Mouse (Mus musculus): Measurements from ENCODE around the gene Setdb1.
"Not testable (repeated sequence)": the region's sequence is repeated elsewhere in the genome, so short reads cannot be mapped to it uniquely, and the experiment has no call there.

The Setdb1 gene

DNA sequence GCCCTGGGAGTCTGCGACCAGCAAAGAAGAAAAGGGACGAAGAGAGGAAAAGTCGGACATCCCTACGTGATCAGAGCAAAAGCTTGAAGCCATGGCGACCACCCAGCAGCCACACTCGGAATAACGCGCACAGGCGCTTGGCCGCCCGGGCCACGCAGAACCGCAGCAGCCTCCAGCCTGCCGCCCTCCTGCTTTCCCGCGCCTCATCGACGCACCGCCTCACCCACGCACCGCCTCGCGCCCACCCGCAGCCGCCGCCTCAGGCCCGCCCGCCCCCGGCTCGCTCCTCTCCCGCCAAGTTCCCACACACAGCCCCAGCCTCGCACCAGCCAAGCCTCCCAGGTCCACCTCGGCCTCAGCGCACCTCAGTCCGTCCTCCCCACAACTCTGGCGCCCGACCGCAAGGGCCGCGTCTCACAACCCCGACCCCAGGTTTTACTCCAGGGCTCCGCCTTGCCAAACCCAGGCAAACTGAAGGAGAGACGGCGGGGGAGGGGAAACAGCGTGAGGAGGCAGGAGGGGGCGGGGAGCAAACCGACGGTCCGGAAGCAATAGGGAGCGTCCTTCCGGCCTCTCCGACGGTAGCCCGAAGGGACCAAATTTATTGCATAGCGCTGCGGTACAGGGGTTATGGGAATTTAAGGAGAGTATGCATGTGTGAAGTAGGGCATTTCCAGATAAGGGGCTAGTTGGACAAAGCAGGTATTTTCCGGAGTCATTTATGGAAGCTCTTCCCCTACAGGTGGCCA lies at the start of gene Setdb1:
Setdb1 (minus strand) TSS at position 502 of the 749 bp plus-strand sequence.
- peak; percentile 98 for DNase-seq (ENCODE audit: low read depth, low spot score)

DNA sequence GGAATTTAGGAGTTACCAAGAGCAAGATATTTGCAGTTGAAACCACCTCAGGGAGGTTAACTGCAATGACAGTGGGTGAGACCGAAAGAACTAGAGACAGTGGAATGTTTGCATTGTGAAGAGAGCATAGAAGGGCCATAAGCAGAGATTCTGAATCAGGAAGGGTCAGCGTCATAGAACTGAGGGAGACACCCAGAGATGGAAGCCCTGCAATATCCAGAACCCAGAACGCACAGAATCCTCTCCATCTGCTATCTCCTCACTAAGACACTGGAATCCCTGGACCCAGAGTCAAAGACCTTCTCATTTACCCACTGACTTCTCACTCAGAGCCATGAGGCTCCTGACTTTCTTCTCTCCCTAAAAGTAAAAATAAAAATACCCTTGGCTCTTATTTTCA lies 45.7 kb upstream of the Setdb1 start, which contains the start of gene 4930558C23Rik:
4930558C23Rik (minus strand) TSS at position 101 of the 400 bp plus-strand sequence.
- no peak for DNase-seq (ENCODE audit: low read depth, low spot score)

DNA sequence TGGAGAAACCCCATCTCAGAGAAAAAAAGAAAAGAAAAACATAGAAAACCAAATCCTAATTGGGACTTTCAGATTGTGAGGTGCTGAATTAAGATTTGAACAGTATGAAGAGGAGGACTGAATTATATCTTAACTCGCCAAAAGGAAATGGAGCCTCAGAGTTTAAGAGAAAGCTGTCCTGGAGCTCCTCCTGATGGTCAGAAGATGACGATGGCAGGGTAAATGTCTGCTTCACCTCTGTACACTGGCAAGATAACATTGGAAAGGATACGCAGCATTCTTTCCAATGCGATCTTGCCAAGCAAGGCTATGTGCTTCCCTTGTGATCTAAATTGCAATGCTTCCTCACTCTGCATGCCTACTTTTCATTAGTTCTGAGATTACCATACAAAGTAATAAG lies 37.4 kb upstream of the Setdb1 start:
- DNase-seq (ENCODE audit: low read depth, low spot score) = peak; percentile 61

DNA sequence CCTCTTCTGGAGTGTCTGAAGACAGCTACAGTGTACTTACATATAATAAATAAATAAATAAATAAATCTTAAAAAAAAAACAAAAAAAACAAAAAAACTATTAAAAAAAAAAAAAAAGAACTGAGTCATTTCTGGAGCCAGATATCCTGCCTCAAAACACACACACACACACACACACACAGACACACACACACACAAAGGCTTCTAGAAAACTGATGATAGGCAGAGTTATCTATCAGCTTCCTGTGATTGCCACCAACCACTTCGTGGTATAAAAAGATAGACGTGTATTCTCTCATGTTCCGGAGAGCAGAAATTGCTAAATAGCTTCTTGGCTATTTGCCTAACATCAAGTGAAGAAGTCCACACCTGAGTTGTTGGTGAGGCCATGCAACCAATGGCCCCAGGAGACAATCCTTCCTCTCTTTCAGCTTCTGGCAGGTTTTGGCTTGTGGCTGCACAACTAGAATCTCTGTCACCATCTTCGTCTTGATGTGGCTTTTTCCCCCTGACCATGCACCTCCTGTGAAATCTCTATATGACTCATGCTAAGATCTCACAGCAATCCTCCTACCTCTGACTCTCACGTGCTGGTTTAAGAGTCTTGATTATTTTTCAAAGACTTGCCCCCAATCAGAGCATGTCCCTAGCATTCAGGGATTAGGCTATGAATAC lies 28.5 kb upstream of the Setdb1 start:
- no peak for DNase-seq (ENCODE audit: low read depth, low spot score)

DNA sequence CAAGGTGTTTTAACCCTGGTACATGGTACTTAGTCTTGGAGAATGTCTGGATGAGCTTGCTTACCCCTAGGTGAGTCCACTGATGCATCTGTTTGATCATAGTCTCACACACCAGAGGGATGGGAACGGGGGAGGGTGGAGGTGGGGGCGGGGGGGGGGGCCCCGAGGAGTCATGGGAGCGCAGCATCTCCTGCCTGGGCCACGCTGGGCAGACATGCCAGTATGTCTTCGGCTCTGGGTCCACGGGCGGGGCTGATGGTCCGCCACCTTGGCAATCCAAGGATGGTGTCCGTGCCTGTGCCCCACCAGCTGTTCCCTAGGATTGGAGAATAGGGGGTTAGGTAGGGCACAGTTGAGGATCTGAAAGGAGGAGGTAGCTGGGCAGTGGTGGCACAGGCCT lies 16.2 kb upstream of the Setdb1 start:
- DNase-seq (ENCODE audit: low read depth, low spot score) = no peak

DNA sequence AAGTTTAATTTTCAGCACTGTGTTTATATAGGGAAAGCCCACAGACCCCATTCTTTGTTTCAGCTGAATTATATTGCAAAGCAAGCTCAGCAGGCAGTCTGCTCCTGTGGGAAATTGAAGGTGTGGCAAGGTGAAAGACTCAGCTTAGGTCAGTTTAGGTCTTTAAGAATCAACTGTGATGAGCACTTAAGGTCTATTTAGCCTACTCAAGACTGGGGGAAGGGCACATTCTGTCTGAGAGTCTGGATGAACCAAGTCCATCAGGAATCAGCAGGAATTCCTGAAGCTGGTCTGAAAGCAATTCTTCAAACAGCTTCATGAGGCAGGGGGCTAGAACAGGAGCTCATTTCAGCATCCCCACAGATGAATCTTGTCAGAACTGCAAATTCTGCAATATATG lies 13.1 kb upstream of the Setdb1 start:
- peak; percentile 80 for DNase-seq (ENCODE audit: low read depth, low spot score)

DNA sequence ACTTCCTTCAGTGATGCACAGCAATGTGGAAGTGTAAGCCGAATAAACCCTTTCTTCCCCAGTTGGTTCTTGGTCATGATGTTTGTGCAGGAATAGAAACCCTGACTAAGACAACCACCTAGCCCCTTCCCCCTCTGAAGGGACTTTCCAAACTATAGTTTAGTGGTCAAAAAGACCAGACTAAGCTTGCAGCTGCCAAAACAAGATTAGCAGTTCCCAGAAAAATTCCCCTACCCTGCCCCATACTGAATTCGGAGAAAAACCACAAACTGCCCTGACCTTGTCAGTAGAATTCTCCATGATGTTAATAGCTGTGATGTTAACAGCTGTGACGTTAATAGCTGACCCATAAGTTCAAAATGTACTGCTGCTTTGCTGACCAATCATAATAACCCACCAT lies 3.3 kb upstream of the Setdb1 start:
- not testable (repeated sequence) for DNase-seq (ENCODE audit: low read depth, low spot score)

DNA sequence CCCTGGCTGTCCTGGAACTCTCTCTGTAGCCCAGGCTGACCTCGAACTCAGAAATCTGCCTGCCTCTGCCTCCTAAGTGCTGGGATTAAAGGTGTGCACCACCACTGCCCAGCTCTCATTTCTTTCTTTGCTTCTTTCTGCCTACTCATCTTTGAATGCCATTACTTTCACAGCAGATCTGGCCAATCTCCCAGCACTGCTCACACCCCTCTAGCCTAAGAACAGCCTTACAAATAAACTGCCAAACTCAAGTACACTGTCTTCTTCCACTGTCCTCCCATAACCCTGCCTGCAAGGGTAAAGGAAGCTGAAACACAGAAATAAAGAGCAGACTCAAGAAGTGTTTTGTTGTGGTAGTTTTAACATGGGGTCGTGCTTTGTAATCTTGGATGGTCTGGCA lies 744 bp upstream of the Setdb1 start:
- no peak for DNase-seq (ENCODE audit: low read depth, low spot score)

DNA sequence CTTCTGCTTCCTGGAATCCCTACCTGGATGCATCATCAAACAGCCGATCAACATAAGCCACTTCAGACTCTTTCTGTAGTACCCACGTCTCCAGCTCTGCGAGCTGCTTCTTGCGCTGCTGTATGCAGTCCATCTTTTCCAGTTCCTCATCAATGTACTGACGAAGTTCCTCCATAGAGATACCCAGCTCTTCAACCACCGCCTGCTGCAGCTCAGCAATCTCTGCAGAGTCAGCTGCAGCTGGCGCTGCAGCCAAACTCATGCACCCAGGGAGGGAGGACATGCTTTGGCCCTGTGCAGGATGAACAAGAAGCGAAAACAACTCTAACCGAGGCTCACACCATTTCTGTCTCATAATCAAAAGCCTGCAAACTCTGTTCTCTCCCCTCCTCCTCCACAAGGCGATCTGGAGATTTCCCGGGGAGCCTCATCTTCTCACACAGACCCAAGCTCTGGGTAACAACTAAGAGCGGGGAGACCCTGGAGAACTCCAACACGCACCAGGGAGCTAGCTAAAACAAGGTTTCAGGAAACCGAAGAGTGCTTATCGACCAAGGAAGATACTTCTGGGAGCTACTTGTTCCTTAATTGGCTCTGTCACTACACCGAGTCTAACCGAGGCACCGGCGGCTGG lies 974 bp downstream of the Setdb1 start:
- not testable (repeated sequence) for DNase-seq (ENCODE audit: low read depth, low spot score)

DNA sequence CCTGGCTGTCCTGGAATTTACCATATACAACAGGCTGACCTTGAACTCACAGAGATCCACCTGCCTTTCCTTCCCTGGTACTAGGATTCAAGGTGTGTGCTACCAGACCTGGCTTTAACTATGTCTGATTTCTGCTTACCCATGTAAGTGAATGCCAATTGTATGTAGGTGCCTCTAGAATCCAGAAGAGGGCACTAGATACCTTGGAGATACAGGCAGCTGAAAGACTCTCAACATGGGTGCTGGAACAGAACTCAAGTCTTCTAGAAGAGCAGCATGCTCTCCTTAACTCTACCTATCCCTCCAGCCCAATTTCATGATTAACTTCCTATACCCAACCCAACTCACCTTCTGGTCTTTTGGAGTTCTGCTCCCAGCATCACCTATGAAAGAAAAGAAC lies 7.5 kb downstream of the Setdb1 start:
- peak; percentile 75 for DNase-seq (ENCODE audit: low read depth, low spot score)

DNA sequence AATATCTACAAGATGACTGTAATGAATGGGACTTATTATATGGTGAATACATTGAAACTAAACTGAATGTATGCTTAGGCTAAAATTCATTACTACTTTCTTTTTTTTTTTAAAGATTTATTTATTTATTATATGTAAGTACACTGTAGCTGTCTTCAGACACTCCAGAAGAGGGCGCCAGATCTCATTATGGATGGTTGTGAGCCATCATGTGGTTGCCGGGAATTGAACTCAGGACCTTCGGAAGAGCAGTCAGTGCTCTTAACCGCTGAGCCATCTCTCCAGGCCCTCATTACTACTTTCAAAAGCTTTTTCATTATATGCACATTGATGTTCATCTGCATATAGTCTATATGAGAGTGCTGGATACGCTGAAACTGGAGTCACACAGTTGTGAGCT lies 8.7 kb downstream of the Setdb1 start:
- DNase-seq (ENCODE audit: low read depth, low spot score) = not testable (repeated sequence)

DNA sequence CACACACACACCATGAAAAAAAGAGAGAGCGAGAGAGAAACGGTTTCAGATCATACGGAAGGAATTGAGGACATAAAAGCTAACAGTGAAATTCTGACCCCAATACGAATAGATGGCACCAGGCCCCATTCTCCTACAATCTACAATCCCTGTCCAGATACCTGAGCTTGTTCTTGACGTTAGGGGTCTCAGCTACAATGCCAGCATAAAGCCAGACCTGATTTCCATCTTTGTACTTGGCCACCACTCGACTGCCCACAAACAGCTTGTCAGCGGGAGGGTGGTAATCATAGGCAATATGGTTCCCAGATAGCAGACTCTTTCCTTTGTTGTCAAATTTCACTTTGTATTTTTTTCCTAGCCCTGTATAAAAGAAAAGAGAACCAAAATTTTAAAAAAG lies 10.5 kb downstream of the Setdb1 start:
- no peak for DNase-seq (ENCODE audit: low read depth, low spot score)

DNA sequence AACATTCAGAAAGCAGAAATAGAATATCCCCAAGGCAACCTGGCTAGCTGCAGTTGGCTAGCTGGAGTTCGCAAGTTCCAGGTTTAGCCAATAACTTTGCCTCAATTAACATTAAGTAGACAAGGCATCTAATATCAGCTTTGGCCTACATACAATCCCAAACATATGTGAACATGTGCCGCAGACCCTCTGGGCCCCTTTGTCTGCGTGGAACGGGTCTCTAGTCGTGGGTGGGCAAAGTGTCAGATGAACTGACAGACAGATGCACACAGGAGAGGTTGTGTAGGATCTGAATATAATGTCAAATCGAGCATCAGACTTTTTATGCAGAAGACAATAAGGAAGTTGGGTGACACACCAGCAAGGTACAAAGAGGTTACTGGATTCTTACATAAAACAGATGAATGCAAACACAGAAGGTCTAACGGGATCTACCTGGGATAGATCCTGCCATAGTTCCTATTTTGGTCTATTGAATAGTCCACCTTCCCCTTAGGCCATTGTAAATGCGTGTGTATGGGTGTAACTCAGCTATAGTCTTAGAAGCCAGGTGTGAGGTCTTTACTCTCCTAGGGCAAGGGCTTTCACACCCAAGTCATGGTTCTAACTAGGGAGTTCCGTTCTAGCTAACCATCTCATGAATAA lies 13.5 kb downstream of the Setdb1 start:
- peak; percentile 65 for DNase-seq (ENCODE audit: low read depth, low spot score)

DNA sequence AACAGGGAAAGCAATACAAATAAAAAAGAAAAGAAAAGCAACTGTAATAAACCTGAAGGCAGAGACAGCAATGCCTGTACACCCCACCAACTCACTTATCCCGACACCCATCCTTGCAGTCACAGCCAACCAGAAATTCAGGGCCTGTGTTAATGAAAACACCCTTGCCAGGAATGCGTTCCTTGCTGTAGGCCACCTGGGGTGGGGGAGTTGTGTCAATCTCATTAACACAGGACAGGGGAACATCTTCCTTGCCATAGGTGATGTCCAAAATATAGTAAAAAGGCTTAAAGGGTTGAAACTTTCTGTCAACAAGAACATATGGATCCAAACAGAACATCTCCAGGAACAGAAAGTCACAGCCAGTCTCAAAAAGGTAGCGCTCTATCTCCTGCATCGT lies 18.8 kb downstream of the Setdb1 start:
- peak; percentile 46 for DNase-seq (ENCODE audit: low read depth, low spot score)

DNA sequence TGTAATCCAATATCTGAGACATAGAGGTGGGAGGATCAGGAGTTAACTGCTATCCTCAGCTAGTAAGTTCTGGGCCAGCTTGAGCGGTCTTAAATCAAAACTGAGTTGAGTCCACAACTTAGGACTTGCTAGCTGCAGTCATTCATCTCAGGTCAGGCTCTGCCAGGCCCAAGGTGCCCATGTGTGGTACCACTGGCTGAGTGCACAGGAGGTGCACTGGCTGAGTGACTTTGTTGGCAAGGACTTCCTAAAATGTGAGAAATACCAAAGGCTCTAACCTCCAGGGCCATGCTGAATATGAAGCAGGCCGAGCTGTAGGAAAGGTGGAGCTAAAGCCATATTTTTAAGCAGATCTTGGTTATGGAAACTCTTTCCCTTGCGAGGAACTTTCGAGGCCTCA lies 19.7 kb downstream of the Setdb1 start:
- no peak for DNase-seq (ENCODE audit: low read depth, low spot score)

DNA sequence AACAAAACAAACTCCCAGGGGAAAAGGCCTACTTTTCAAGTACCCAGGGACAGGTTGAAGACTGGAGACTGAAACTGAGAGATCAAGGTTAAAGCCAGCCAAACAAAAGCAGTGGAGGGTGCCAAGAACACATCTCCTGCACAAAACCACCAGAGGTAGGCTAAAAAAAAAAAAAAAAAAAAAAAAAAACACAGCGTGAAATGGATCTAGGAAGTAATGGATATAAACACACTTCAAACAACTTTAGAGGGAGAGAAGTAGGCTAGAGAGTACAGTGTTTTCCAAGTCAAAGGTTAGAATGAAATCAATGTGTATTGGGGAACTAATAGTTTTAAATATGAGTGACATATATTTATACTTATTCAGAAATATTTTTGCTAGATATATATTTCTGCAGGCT lies 25.5 kb downstream of the Setdb1 start:
- no peak for DNase-seq (ENCODE audit: low read depth, low spot score)

DNA sequence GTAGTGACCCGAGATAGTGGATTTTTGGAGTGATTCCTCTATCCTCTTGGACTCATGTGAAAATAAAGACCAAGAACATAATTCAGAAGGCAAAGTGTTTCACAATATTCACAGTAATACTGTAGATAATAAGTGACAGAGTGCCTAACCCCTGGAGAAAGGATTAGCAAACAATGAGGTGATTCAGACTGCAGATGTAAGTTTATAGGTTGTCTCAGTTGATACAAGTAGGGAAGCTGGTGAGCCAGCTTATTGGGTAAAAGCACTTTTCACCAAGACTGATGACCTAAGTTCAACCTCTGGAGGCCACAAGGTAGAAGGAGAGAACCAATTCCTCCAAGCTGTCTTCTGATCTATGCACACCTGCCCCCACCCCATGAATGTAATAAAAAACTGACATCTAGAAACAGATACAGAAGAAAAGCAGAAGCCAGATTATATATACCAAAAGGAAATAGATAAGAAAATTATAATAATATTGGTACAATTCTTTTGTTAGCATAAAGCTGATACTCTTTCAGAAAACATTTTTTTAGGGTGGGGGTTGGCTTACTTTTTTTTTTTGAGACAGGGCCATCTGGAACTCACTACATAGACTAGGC lies 28.1 kb downstream of the Setdb1 start:
- no peak for DNase-seq (ENCODE audit: low read depth, low spot score)

DNA sequence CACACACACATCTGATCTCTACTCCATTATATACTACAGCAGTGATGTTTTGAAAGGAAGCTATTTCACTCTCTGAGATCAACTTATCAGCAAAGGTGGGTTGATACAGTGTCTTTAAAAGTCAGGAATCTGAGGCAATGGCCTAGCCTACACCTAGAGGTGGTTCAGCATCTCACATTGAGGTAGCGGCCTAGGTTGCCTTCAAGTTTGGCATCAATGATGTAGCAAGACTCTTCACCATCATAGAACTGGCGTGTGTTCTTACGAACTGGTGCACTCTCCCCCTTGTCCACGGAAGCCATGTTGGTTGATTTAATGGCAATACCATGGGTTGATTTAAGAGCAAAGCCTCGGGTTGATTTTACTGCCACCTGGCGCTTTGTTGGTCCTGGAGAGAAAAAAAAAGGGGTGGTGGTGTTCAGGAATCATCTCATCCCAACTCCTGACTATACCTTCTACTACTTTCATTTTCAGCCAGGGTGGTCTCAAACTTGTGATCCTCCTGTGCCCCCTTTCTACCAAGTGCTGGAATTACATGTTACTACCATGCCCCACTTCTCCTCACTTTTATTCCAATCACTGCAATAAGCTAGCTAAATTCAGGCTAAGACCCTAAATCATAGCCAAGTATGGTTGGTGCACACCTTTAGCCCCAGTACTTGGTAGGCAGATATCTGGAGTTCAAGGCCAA lies 32.4 kb downstream of the Setdb1 start:
- DNase-seq (ENCODE audit: low read depth, low spot score) = no peak

DNA sequence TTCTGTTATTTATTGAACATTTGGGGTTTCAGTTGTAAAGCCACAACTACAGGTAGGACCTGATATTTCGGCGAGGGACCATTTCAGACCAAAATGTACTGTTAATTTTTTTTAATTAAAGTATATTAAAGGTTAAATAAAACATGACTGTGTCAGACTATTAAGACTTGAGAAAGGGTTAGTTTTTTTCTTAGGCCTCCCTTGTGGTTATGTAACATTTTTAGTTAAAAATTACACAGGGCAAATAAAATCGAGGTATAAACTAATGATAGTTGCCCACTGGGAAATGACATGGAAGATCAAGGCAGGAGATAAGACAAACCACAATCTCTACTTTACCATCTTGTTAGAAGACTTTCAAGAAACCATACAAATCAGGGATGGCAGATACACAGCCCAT lies 33.6 kb downstream of the Setdb1 start:
- no peak for DNase-seq (ENCODE audit: low read depth, low spot score)

DNA sequence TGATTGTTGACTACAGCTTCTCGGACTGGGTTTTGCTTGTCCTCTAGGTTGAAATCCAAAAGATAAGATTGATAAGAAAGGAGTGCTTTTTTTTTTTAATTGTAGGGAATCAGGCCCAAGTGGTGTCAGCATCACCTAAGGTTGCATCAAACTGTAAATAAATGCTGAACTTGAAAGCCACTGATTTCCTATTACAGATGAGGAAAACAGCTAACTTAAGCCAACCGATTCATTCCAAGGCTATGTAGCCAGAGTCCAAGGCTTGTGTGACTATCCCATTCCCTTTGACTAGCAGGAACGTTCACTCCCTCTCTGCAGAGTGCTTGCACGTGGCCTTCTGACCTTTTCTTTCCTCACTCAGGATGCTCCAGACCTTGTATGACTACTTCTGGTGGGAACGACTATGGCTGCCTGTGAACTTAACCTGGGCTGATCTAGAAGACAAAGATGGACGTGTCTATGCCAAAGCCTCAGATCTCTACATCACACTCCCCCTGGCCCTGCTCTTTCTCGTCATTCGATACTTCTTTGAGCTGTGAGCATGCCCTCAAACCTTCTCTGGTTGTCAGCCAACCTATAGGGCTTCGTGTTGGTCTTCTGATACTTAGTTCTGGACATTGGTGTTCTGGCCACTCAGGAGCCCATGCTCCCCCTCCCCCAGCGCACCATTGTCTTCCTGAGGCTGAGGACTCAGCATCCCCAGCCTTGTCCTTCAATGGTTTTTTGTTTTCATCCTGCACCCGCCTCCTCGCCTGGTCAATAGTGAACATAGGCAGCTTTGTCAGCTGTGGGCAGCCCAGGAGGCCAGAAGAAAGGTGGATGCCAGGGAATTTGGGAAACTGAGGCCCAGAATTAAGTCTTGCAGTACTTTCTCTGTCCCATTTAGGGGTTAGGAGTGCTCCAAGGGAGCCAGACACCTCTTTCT lies 37.0 kb downstream of the Setdb1 start:
- no peak for DNase-seq (ENCODE audit: low read depth, low spot score)
